Mouse (Mus musculus): ENCODE data around the gene Dnah9. TPM values are rescaled to one million over a fixed set of nuclear protein-coding genes. Genes with fewer than 3 reads are reported as not detected.

Gene Dnah9
- polyA plus RNA-seq, 1 experiment from 2014 or later: 0.11 TPM

GRCm38 (mm10) chr11:65861476-65861875 lies 306.9 kb downstream of the Dnah9 start:
- 12% methylated on average over 4 of the region's 4 CpGs for WGBS

DNA sequence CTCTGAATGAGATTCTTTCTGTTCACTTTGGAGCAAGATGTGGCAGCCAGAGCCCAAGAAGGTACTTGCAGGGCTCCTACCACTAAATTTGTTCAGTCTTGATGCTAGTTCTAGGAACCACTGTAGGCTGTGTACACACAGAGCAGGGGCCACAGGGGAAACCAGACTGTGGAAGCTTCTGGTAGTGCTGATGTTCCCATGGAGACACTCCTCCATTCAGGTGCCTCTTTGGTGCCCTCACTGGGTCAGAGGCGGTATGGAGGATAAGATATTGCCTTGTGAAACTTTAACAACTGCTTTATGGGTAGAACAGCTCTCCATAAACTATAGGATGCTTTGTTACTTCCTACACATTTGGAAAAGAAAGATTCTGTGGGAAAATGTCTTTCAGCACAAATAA lies 316.3 kb downstream of the Dnah9 start:
- Histone ChIP-seq H3K4me2 (replicated peaks; ENCODE audit: low read depth) (no peak overlapping the region), H3K9me3 (ENCODE audit: control insufficient read depth, low read length) (no peaks in the 10 kb centered on the region), H3K27me3 (ENCODE audit: control insufficient read depth, insufficient read depth, low read length) (no peaks in the 10 kb centered on the region), H3K27ac (replicated peaks) (no peak overlapping the region), H3K4me3 (ENCODE audit: low read depth, low read length) (no peak overlapping the region), H3K4me1 (replicated peaks; ENCODE audit: control insufficient read depth, insufficient read depth) (no peaks in the 10 kb centered on the region), H3K9ac (ENCODE audit: low read length) (no peak overlapping the region), H3K36me3 (ENCODE audit: control insufficient read depth, insufficient read depth, low read length) (no peaks in the 10 kb centered on the region)
- no peak for TF ChIP-seq EP300 (optimal IDR thresholded peaks at IDR 0.05)
- TF ChIP-seq CTCF (IDR thresholded peaks at IDR 0.05; ENCODE audit: low read depth): peak; percentile 74
- ATAC-seq (ENCODE audit: low FRiP score, low TSS enrichment) (peak; percentile 88), DNase-seq (ENCODE audit: low spot score) (peak; percentile 65)
- WGBS: 15% methylated on average over 1 of the region's 1 CpGs

More at GRCm38 (mm10) chr11:65861476-65861875, 306.9 kb downstream of the Dnah9 start:
- H3K4me3 ChIP-seq (ENCODE audit: low read depth, low read length): no peak overlapping the region
- H3K4me1 ChIP-seq (replicated peaks; ENCODE audit: control insufficient read depth, insufficient read depth): peaks cover 2% of the 10 kb centered on the region; the same call in 1 of the 2 replicates
- H3K4me2 ChIP-seq (replicated peaks; ENCODE audit: low read depth): no peak overlapping the region
- ATAC-seq (ENCODE audit: low FRiP score, low TSS enrichment) (peak; percentile 49), DNase-seq (ENCODE audit: low spot score) (no peak)
- TF ChIP-seq EP300 (optimal IDR thresholded peaks at IDR 0.05): no peak
- TF ChIP-seq CTCF (IDR thresholded peaks at IDR 0.05; ENCODE audit: low read depth): no peak
- H3K36me3 ChIP-seq (ENCODE audit: control insufficient read depth, insufficient read depth, low read length): no peaks in the 10 kb centered on the region
- H3K9ac ChIP-seq (ENCODE audit: low read length): no peak overlapping the region
- no peaks in the 10 kb centered on the region for H3K27me3 ChIP-seq (ENCODE audit: control insufficient read depth, insufficient read depth, low read length)
- H3K27ac ChIP-seq (replicated peaks): no peak overlapping the region; the same call in 1 of the 2 replicates
- no peaks in the 10 kb centered on the region for H3K9me3 ChIP-seq (ENCODE audit: control insufficient read depth, low read length)

GRCm38 (mm10) chr11:65846446-65846845 lies 321.9 kb downstream of the Dnah9 start:
- H3K4me2 ChIP-seq (replicated peaks; ENCODE audit: low read depth): no peak overlapping the region
- ATAC-seq (ENCODE audit: low FRiP score, low TSS enrichment): no peak
- TF ChIP-seq EP300 (optimal IDR thresholded peaks at IDR 0.05) (no peak), CTCF (IDR thresholded peaks at IDR 0.05; ENCODE audit: low read depth) (no peak)
- H3K9ac ChIP-seq (ENCODE audit: low read length): no peak overlapping the region
- no peaks in the 10 kb centered on the region for H3K4me1 ChIP-seq (replicated peaks; ENCODE audit: control insufficient read depth, insufficient read depth)
- no peaks in the 10 kb centered on the region for H3K36me3 ChIP-seq (ENCODE audit: control insufficient read depth, insufficient read depth, low read length)
- WGBS: 49% methylated on average over 5 of the region's 5 CpGs
- DNase-seq (ENCODE audit: low spot score): no peak
- no peaks in the 10 kb centered on the region for H3K27me3 ChIP-seq (ENCODE audit: control insufficient read depth, insufficient read depth, low read length)
- no peak overlapping the region for H3K4me3 ChIP-seq (ENCODE audit: low read depth, low read length)
- H3K9me3 ChIP-seq (ENCODE audit: control insufficient read depth, low read length): no peaks in the 10 kb centered on the region
- no peak overlapping the region for H3K27ac ChIP-seq (replicated peaks)

GRCm38 (mm10) chr11:65838999-65839398 lies 329.4 kb downstream of the Dnah9 start:
- Histone ChIP-seq H3K27me3 (ENCODE audit: control insufficient read depth, insufficient read depth, low read length) (no peaks in the 10 kb centered on the region), H3K27ac (replicated peaks) (no peak overlapping the region), H3K4me1 (replicated peaks; ENCODE audit: control insufficient read depth, insufficient read depth) (no peaks in the 10 kb centered on the region), H3K4me3 (ENCODE audit: low read depth, low read length) (no peak overlapping the region), H3K4me2 (replicated peaks; ENCODE audit: low read depth) (no peak overlapping the region), H3K36me3 (ENCODE audit: control insufficient read depth, insufficient read depth, low read length) (no peaks in the 10 kb centered on the region), H3K9ac (ENCODE audit: low read length) (no peak overlapping the region), H3K9me3 (ENCODE audit: control insufficient read depth, low read length) (no peaks in the 10 kb centered on the region)
- WGBS: 39% methylated on average over 8 of the region's 8 CpGs
- DNase-seq (ENCODE audit: low spot score) (no peak), ATAC-seq (ENCODE audit: low FRiP score, low TSS enrichment) (no peak)
- TF ChIP-seq CTCF (IDR thresholded peaks at IDR 0.05; ENCODE audit: low read depth) (no peak), EP300 (optimal IDR thresholded peaks at IDR 0.05) (no peak)

DNA sequence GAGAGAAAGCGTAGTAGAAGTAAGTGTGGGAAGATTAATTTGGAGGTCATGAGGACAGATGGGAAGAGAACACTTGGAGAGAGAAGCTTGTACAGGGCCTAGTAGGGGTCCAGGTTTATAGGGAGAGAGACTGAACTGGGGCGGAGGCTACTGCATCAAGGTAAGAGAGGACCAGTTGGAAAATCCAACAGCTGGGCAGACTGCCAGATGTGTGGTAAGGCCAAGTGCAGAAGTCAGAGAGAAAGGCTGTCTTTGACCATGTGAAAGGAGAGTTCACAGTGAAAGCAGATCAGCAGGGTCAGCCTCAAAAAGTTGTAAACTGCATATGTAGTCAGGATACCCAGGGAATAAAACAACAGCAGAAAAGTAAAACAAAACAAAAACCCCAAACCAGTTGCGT lies 343.8 kb downstream of the Dnah9 start:
- H3K27me3 ChIP-seq (ENCODE audit: control insufficient read depth, insufficient read depth, low read length): no peaks in the 10 kb centered on the region
- no peak for TF ChIP-seq CTCF (IDR thresholded peaks at IDR 0.05; ENCODE audit: low read depth)
- WGBS: 82% methylated on average over 3 of the region's 3 CpGs
- H3K4me2 ChIP-seq (replicated peaks; ENCODE audit: low read depth): no peak overlapping the region
- DNase-seq (ENCODE audit: low spot score) (no peak), ATAC-seq (ENCODE audit: low FRiP score, low TSS enrichment) (no peak)
- no peak overlapping the region for H3K4me3 ChIP-seq (ENCODE audit: low read depth, low read length)
- peaks cover 8% of the 10 kb centered on the region for H3K36me3 ChIP-seq (ENCODE audit: control insufficient read depth, insufficient read depth, low read length)
- no peaks in the 10 kb centered on the region for H3K4me1 ChIP-seq (replicated peaks; ENCODE audit: control insufficient read depth, insufficient read depth)
- H3K9ac ChIP-seq (ENCODE audit: low read length): no peak overlapping the region
- H3K9me3 ChIP-seq (ENCODE audit: control insufficient read depth, low read length): no peaks in the 10 kb centered on the region
- no peak overlapping the region for H3K27ac ChIP-seq (replicated peaks)

DNA sequence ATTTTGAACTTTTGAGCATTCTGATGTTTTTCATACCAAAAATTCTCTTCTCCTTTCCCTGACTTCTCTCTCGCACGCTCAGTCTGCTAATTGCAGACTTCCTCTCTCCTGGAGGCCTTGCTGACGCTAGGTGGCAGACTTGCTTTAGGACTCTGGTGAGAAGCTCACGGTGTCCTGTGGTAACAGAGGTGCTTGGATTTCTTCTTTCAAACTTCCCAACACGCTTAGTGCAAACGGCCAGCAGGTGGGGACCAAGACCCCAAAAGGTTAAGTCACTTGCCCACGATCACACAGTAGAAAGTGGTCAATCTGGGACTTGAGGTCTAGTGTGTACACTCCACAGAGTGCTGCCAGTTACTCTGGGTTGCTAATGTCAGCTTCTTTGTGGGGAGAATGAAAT lies 347.5 kb downstream of the Dnah9 start:
- TF ChIP-seq EP300 (optimal IDR thresholded peaks at IDR 0.05) (no peak), CTCF (IDR thresholded peaks at IDR 0.05; ENCODE audit: low read depth) (peak; percentile 95)
- Histone ChIP-seq H3K27me3 (ENCODE audit: control insufficient read depth, insufficient read depth, low read length) (no peaks in the 10 kb centered on the region), H3K9ac (ENCODE audit: low read length) (no peak overlapping the region), H3K4me2 (replicated peaks; ENCODE audit: low read depth) (no peak overlapping the region), H3K9me3 (ENCODE audit: control insufficient read depth, low read length) (no peaks in the 10 kb centered on the region), H3K36me3 (ENCODE audit: control insufficient read depth, insufficient read depth, low read length) (peaks cover 2% of the 10 kb centered on the region; the same call in 1 of the 2 replicates), H3K4me3 (ENCODE audit: low read depth, low read length) (no peak overlapping the region), H3K27ac (replicated peaks) (no peak overlapping the region), H3K4me1 (replicated peaks; ENCODE audit: control insufficient read depth, insufficient read depth) (no peaks in the 10 kb centered on the region)
- ATAC-seq (ENCODE audit: low FRiP score, low TSS enrichment): peak; percentile 70
- peak; percentile 84 for DNase-seq (ENCODE audit: low spot score)
- WGBS: 13% methylated on average over 7 of the region's 7 CpGs
